Mouse (Mus musculus) embryonic fibroblast, embryonic 13.5 days (primary cell): ENCODE data around the gene Nfx1. TPM values are rescaled to one million over a fixed set of nuclear protein-coding genes. Genes with fewer than 3 reads are reported as not detected.

Experiments used
- H3K27ac ChIP-seq: 2 replicates; pipeline ENCODE4 v1.5.1; 2012; ENCODE audit warnings: low read length, control low read depth, inconsistent platforms; ENCODE audit not compliant: insufficient read depth
- H3K4me1 ChIP-seq: 2 replicates; pipeline ENCODE4 v1.6.1; 2011; ENCODE audit warnings: low read length; ENCODE audit not compliant: control insufficient read depth, insufficient read depth
- H3K4me3 ChIP-seq: 2 replicates; pipeline ENCODE4 v1.5.1; 2011; ENCODE audit warnings: mild to moderate bottlenecking, control low read depth, low read length; ENCODE audit not compliant: insufficient read depth
- CTCF ChIP-seq: IDR thresholded peaks from 2 replicates; pipeline ENCODE4 v1.5.1; 2011; ENCODE audit warnings: mild to moderate bottlenecking, control low read depth, low read length, moderate library complexity, borderline replicate concordance; ENCODE audit not compliant: insufficient read depth
- POLR2A ChIP-seq: IDR thresholded peaks from 2 replicates; pipeline ENCODE4 v1.6.1; 2011; ENCODE audit warnings: low read depth, mild to moderate bottlenecking, control low read depth, low read length, moderate library complexity
- polyA plus RNA-seq: library from polyadenylated mRNA; stranded (reverse); fragments of >200 nt; gene quantifications from 2 replicates; pipeline ENCODE4 v1.2.4, GENCODE M21; 2011; ENCODE audit warnings: low read depth; ENCODE audit not compliant: missing spikeins, insufficient read length

The Nfx1 gene
- polyA plus RNA-seq, 1 experiment = 70.6 TPM

- Histone ChIP-seq H3K4me1 (peaks cover 16% of the 10 kb centered on the region), H3K4me3 (no peak overlapping the region), H3K27ac (no peak overlapping the region)
- TF ChIP-seq POLR2A = no peak
Observed at GRCm38 (mm10) chr4:40974011-40974410, 3.3 kb downstream of the Nfx1 start.

- no peak for TF ChIP-seq POLR2A
- TF ChIP-seq CTCF = no peak
- H3K4me1 ChIP-seq = peaks cover 9% of the 10 kb centered on the region; the same call in 1 of the 2 replicates
- no peak overlapping the region for H3K27ac ChIP-seq
- H3K4me3 ChIP-seq = no peak overlapping the region
Observed at GRCm38 (mm10) chr4:40975678-40976077, 5.0 kb downstream of the Nfx1 start.

- TF ChIP-seq POLR2A (no peak), CTCF (no peak)
- Histone ChIP-seq H3K27ac (no peak overlapping the region), H3K4me1 (peaks cover 9% of the 10 kb centered on the region; the same call in 1 of the 2 replicates), H3K4me3 (no peak overlapping the region)
Observed at GRCm38 (mm10) chr4:40976651-40977050, 5.9 kb downstream of the Nfx1 start.

DNA sequence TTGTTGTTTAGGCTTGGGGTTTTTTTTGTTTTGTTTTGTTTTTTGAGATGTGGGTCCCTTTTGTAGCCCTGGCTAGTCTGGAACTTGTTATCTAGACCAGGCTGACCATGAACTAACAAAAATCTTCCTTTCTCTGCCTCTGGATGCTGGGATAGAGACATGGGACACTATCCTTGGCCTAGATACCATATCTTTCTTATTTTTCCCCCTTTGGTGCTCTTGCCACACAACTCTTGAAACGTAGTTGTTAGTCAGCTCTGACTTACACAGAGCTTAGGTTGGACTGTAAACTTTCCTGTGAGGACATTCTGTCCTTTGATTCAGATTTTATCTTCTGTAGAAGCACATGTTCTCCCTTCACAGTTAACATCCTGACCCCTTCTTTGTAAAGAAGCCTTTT is 8.7 kb downstream of the Nfx1 start:
- no peak overlapping the region for H3K4me3 ChIP-seq
- no peak overlapping the region for H3K27ac ChIP-seq
- H3K4me1 ChIP-seq = peaks cover 4% of the 10 kb centered on the region
- TF ChIP-seq CTCF (no peak), POLR2A (no peak)

- H3K4me1 ChIP-seq = peaks cover 4% of the 10 kb centered on the region
- TF ChIP-seq CTCF (no peak), POLR2A (no peak)
- 0 out of 2 replicates have a peak overlapping the region, but pooled peaks have one; percentile 1 for H3K27ac ChIP-seq
Observed at GRCm38 (mm10) chr4:40982486-40982885, 11.8 kb downstream of the Nfx1 start.

GRCm38 (mm10) chr4:40983686-40984085 is 13.0 kb downstream of the Nfx1 start:
- peaks cover 4% of the 10 kb centered on the region for H3K4me1 ChIP-seq
- no peak overlapping the region for H3K27ac ChIP-seq
- H3K4me3 ChIP-seq = no peak overlapping the region
- TF ChIP-seq POLR2A (no peak), CTCF (no peak)

More at GRCm38 (mm10) chr4:40982486-40982885, 11.8 kb downstream of the Nfx1 start:
- H3K4me3 ChIP-seq = no peak overlapping the region

- TF ChIP-seq POLR2A (no peak), CTCF (no peak)
- Histone ChIP-seq H3K4me3 (no peak overlapping the region), H3K4me1 (no peaks in the 10 kb centered on the region), H3K27ac (no peak overlapping the region)
Observed at GRCm38 (mm10) chr4:40989633-40990032, 18.9 kb downstream of the Nfx1 start.

DNA sequence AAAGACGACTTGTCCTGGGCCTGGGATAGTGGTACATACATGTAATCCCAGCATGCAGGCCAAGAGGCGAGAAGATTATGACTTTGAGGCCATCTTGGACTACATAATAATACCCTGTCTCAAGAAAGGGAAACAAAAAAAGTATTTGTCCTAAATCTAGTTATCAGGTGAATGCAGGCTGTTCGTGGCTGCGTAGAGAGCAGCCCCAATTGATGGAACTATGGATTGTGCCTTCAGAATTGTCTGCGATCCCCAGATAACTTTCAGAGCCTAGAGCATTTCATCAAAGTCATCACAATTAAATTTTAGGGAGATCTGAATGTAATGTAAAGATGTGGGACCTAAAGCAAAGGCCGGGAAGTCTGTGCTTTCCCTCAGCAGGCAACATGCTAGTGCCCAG is 25.6 kb downstream of the Nfx1 start:
- Histone ChIP-seq H3K4me1 (peaks cover 2% of the 10 kb centered on the region), H3K4me3 (no peak overlapping the region)
- TF ChIP-seq CTCF (no peak), POLR2A (no peak)

GRCm38 (mm10) chr4:40997916-40998315 is 27.2 kb downstream of the Nfx1 start:
- Histone ChIP-seq H3K4me1 (peaks cover 2% of the 10 kb centered on the region), H3K4me3 (no peak overlapping the region), H3K27ac (no peak overlapping the region)
- TF ChIP-seq POLR2A = no peak
- TF ChIP-seq CTCF = no peak

More for the DNA sequence above, 25.6 kb downstream of the Nfx1 start:
- no peak overlapping the region for H3K27ac ChIP-seq

DNA sequence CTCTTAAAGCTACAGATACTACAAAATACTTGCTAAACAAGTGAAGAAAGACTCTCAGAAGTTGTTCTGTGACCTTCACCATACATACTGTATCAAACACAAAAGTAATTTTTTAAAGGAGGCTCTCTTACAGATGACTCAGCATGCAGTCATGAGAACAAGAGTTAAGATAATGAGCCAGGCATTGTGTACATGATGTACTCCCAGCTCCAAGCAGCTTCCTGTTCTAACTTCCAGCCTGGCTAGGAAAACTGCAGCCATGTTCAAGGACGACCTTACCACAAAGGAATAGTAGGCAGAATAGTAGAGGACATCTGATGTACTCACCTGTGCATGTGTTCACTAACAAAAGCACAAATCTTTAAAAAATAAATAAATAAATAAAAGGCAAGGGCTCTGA is 29.6 kb downstream of the Nfx1 start:
- Histone ChIP-seq H3K4me3 (no peak overlapping the region), H3K27ac (no peak overlapping the region), H3K4me1 (peaks cover 2% of the 10 kb centered on the region)
- TF ChIP-seq POLR2A = no peak
- TF ChIP-seq CTCF = no peak
